Mouse (Mus musculus): ENCODE measurements around the gene Itih1.

The Itih1 gene

DNA sequence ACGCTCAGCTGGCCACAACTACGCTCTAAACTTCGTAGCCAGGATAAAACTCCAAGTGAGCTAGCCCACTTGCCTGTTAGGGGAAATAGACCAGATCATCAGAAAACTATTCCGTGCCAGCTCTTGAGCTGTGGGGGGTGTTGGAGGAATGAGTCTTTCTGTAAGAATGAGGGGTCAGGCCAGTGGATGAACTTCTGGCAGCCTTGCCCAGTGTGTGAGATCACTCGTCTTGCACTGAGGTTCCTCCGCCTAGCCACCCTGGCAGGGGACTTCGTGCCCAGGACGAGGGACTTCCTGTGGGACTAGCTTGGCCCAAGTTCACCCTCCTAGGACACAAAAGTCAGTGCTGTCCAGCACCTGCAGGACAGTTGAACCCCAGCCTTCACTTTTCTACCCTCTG is 38.8 kb downstream of the Itih1 start:
- DNase-seq (ENCODE audit: low read depth, low spot score): no peak

DNA sequence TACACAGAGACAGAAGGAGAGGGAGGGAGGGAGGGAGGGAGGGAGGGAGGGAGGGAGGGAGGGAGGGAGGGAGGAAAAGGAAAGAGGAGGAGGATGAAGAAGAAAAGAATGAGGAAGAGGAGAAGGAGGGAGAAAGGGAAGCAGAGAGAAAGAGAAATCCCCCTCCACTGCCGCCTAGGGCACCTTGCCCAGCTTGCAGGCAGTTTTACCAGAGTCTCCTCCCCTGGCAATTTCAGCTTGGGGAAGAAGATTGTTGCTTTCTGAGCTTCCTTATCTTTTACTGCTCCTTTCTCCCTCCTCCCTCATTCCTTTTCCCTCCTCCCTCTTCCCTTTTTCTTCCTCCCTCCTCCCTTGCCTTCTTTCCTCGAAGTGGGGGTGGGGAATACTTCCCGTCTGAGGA is 40.1 kb downstream of the Itih1 start:
- no peak for DNase-seq (ENCODE audit: low read depth, low spot score)

DNA sequence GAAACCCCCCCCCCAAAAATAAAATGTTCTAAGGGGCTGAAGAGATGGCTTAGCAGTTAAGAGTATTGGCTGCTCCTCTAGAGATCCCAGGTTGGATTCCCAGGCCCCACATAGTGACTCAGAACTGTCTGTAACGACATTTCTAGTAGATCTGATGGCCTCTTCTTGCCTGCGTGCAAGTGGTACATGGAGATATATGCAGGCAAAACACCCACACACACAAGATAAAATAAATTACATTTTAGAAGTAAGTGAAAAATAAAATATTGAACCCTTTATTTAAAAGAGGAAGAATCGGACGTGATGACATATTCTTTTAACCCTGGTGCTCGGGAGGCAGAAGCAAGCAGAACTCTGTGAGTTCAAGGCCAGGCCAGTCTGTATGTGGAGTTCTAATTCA is 40.5 kb downstream of the Itih1 start:
- DNase-seq (ENCODE audit: low read depth, low spot score): no peak

DNA sequence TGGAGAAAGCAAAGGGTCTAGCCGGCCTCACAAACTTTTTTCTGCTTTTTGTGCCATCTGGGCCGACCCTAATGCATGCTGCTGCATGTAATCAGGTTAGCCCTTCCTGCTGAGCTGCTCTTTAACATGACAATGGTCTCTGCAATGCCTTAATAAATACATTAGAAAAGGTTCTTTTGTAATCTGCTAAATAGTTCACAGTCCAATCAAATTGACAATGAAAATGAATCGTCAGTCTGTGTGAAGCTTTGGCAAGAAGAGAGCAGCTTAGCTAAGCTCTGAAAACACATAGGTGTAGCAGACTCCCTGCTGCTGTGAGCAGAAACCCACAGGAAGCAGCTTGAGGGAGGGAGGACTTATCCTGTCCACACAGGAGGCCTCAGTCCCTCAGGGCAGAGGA is 43.1 kb downstream of the Itih1 start:
- DNase-seq (ENCODE audit: low read depth, low spot score): no peak

DNA sequence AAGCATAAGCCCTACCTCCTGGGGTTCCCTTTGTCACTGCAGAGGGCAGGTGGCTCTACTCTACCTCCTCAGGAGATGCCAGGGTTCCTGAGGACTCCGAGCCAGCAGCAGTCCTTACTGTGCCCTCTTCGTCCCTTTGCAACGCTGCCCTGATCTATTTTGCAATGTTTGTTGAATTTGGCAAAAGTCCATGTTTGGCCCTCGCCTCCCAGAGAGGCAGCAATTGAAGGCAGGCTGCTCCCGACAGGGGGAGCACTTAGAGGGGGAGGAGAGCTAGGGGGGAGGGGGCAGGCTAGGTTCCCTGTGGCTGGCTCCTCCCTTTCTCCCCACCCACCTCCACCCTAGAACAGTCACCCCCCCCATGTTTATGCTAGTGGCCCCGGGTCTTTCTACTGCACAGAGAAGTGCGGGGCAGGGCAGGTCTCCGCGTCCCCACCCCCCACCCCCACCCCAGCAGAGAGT is 54.8 kb downstream of the Itih1 start:
- DNase-seq (ENCODE audit: low read depth, low spot score): no peak

DNA sequence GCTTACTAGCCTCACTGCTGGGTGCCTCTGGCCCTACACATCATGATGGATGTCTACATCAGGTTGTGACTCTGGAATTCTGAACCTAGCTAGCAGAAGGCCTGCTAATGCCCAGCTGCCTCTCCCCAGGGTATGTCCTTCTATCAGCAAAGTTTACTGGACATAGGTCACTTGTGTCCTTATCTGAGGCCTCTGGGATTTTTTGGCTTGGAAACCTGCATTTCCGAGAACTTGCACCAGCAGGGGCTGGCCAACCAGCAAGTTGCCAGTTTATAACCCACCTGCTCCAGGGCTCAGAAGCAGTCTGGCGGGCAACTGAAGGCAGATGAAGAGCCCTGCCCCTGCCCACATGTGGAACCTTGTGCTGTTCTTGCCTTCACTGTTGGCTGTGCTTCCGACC is 56.9 kb downstream of the Itih1 start, which contains the start of gene Itih4:
Itih4 (plus strand) TSS at position 273 of the 400 bp plus-strand sequence.
- DNase-seq (ENCODE audit: low read depth, low spot score): no peak

DNA sequence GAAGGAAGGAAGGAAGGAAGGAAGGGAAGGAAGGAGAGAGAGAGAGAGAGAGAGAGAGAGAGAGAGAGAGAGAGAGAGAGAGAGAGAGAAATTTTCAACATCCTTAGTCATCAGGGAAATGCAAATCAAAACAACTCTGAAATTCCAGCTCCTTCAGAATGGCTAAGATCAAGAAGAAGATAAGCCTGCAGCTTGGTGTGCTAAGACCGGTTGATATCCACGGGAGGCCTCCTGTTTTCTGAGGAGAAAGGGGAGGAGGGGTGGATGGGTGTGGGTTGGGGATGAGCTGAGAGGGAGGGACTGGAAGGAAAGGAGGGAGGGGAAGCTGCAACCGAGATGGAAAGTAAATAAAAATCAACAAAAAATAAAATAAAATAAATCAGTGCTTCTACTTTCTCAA is 57.8 kb downstream of the Itih1 start:
- no peak for DNase-seq (ENCODE audit: low read depth, low spot score)

DNA sequence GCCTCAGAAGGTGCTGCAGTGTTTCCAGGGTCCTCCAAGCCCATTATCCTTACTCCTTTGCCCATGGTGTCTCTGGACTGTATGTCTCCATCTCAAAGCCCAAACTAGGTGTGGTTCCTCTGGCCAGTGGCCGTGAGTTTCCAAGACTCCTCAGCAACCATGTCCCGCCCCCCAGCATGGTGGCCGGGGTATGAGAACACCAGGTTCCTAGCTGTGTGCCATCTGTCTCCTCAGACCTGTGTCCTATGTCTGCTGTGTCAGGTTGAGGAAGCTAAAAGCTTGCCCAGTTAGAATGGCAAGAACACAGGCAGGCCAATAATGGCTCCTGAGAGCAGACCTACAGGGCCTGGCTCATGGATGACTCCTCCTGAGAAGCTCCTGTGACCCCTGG is 61.4 kb downstream of the Itih1 start:
- no peak for DNase-seq (ENCODE audit: low read depth, low spot score)

DNA sequence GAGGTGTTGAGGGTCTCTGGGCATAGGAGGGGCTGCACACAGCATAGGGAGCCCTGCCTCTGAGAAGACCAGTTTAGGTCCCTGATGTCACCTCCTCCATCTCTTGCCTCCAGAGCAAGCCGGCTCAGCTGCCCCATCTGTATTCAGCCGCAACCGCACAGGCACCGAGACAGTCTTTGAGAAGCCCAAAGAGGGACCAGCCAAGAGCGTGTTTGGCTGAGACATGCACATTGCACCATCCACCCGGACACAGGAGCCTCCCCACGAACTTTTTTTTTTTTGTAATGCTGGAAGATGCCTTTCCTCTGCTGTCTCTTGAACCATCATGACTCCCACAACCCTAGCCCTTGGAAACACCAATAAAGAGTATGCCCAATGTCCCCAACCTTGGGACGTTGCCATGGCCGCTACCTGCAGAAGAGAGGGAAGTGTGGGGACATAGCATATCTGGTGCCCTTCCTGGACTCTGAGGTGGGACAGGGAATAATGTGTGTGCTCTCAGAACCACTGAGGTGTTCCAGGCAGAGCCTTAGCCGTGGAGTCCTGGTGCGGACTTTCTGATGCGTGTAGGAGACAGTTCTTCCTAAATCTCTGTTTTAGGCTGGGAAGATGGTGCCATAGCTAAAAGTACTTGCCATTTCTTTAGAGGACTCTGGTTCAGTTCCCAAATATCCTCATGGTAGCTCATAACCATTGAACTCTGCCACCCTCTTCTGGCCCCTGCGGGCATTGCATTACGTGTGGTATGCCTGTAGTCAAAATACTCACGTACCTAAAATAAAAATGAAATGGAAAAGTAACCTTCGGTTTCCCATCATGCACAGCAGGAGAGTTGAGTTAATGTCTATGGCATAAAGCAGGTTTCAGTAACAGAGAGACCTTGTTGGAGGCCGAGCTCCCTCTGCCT is 62.0 kb downstream of the Itih1 start:
- no peak for DNase-seq (ENCODE audit: low read depth, low spot score)

DNA sequence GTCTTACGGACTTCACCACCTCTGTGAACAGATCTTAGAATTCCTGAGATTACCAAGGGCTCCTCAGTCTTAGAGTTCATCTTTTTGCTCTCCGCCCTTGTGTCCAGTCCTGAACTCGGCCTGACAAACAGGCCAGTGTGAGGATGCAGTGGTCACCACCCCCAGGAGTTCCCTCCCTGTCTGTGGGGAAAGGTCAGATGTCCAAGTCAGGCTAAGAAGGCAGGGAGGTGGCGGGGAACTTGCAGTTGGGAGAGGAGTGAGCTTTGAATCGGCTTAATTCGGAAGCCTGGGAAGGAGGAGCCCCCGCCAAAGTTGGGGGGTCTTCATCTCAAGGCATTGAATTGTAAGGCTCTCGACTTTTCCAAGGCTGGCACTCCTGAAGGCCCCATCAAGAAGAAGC is 62.8 kb downstream of the Itih1 start:
- no peak for DNase-seq (ENCODE audit: low read depth, low spot score)

DNA sequence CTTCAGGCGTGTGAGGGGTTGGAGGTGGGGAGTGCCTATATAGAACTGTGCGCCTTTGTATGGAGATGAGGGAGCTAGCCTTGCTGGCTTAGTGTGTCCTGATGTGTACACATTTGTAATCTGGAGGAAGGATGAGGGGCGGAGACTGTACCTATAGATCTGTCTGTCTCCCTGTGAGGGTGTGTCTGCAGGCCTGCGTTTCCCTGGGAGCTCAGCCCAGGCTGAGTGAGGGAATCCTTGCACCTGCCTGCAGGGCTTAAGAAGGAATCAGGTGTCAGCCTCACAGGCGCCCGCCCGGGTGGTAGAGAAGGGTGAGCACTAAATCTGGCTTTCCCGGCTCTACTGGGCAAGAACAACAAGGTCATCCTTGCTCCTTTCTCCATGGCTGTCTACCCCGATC is 63.3 kb downstream of the Itih1 start:
- DNase-seq (ENCODE audit: low read depth, low spot score): no peak

Measured in retina, adult 2 months (tissue).